Mouse (Mus musculus): ENCODE data around the gene Rpl35.

Rpl35 gene

DNA sequence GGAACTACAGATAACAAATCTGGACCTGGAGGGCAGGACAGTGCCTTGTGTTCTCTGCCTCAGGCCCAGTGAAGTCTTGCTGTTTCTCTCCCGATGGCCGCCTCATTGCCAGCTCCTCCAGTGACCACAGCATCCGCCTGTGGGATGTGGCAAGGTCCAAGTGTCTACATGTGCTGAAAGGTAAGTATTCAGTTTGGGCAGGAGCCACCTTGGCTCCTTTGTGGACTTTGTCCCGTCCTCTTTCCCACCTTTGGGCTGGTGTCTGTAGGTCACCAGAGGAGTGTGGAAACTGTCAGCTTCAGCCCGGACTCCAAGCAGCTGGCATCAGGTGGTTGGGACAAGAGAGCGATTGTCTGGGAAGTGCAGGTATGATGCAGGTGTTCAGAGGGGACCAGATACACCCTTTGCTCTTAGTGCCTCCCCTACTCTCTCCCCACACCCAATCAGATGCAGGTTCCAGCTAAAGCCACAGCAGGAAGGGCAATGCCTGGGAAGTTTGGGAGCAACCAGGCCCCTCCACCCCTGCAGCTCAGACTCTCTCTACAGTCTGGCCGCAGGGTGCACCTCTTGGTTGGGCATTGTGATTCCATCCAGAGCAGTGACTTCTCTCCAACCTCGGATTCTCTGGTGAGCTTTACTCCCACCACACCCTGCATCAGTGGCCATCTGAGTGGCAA, 5.4 kb downstream of the Rpl35 start:
- in situ Hi-C loops (cut with MboI; ENCODE audit: unreplicated experiment in 2 of 2) = loop anchor here (5.0 to 25.0 kb wide), 7 partner anchors 68 to 1638 kb away; partner anchors contain the start of genes Nr6a1 (in 1 of the 2), Olfml2a (in 1 of the 2) and Pdcl (in 1 of the 2)

DNA sequence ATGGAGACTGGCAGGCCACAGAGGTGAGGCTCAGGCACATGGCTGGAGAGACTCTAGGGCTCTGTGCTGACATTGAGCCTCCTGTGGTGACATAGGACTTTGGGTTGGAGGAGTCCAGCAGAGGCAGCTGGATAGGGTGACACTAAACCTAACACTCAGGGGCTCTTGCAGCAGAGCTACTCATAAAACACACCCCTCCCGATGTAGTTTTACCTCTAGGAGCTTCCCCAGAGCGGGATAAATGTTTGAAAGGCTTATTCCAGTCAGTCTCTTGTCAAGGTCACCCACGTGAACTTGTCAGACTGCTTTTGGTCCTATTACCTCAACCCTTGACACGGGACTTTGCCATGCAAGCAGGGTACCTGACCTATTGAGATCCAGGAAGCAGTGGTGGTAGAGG, 6.0 kb downstream of the Rpl35 start:
- in situ Hi-C loops (cut with MboI; ENCODE audit: unreplicated experiment in 2 of 2) = loop anchor here (5.0 to 10.0 kb wide), 6 partner anchors 67 to 345 kb away; partner anchors contain the start of genes Nr6a1 (in 1 of the 2) and Olfml2a (in 1 of the 2)

DNA sequence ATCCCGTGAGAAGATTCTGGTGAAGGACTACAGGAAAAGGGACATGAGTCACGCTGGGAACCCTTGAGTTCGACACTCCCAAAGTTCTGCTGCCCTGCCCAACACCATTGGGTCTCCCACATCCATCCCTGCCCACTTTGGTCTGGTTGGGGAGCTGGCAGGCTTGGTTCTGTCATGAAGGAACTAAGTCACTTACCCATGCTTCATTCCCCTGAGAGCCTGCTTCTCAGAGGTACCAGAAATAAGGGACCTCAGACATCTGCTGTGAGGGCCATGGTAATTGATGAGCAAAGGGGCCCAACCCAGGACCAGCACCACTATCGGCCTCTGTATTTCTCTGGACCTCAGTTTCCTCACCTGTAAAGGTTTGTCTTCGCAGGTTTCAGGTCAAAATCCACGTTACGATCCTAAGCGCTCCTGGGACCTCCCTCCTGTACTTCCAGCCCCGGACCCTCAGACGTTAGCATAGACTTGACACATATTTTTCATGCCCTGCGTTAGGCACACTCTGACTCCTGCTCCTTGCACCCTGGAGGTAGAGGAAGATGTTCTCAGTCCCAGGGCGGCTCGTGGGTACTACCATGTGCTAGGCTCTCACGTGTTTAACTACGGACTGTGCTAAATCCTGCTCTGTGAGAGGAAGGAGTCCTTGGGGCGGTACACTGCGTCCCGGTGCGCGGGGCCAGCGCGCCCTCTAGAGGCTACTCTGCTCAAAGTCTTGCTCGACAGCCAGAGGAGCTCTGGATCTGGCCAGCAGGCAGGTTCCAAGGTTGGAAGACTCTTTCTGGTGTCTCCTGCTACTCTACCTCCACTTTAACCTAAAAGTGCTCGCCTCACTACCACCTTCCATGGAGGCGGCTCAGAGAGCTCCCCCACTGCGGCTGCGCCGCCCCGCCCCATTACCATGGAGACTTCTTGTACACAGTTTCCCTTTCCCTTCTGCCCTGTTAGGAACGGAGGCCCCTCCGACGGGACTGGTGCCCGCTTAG, 7.7 kb downstream of the Rpl35 start, which contains the start of gene Wdr38:
Gene Wdr38 (plus strand): TSS at position 91 of the 989 bp plus-strand sequence.
- in situ Hi-C loops (cut with MboI; ENCODE audit: unreplicated experiment in 2 of 2) = loop anchor here (5.0 to 10.0 kb wide), 6 partner anchors 65 to 343 kb away; partner anchors contain the start of genes Nr6a1 (in 1 of the 2) and Olfml2a (in 1 of the 2)

DNA sequence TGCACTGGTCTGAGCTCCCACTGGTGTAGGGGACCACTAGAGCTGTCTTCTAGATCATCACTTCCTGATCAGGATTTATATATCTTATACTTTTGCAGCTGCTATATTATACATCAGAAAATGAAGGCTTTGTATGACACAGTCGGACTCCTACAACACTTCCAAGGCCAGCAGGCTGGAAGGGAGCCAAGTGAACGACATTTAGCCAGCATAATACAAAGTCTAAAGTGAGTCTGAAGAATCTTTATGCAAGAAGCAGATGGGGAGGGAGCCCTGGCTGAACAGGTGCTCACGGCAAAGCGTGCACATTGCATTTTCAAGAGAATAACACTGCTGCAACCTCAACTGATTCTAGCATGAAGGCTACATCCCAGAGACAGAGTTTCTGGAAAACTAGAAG, 13.0 kb downstream of the Rpl35 start:
- in situ Hi-C loops (cut with MboI; ENCODE audit: unreplicated experiment in 2 of 2) = loop anchor here (10.0 kb wide), 3 partner anchors 198 to 338 kb away; no protein-coding TSS in a partner anchor

DNA sequence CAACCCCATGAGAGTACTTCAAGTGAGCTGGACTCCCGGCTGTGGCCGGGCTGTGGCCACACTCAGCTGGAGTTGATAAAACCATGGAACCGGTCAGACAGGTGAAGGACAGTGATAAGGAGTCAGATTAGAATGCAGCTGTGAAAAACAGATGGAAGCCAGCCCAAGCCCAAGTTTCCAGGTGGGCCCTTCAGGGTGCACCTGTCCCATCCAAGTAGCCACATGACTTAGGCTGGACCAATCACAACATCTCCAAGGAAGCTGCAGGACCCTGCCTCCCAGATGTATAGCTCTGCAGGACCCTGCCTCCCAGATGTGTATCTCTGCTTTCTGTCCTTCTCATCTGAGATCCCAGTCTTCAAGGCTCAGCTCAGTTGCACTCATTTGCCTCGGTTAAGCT, 13.4 kb downstream of the Rpl35 start:
- in situ Hi-C loops (cut with MboI; ENCODE audit: unreplicated experiment in 2 of 2) = loop anchor here (10.0 kb wide), 3 partner anchors 197 to 337 kb away; no protein-coding TSS in a partner anchor

DNA sequence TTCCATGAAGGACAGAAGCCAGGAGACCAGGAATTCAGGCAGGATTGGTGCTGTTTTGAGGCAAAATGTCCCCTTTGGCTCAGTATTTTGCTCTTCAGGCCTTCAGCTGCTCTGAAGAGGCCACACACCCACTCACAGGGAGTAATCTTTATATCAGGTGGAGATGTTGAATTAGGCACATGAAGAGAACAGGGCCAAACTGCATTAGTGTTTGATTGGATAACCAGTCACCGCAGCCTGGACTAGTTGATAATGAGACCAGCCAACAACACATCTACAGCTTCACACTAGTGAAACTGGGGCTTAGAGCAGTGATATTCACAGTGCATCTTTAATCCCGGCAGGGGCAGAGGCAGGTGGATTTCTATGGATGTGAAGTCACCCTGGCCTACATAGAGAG, 16.5 kb downstream of the Rpl35 start:
- in situ Hi-C loops (cut with MboI; ENCODE audit: unreplicated experiment in 2 of 2) = no loop called here

DNA sequence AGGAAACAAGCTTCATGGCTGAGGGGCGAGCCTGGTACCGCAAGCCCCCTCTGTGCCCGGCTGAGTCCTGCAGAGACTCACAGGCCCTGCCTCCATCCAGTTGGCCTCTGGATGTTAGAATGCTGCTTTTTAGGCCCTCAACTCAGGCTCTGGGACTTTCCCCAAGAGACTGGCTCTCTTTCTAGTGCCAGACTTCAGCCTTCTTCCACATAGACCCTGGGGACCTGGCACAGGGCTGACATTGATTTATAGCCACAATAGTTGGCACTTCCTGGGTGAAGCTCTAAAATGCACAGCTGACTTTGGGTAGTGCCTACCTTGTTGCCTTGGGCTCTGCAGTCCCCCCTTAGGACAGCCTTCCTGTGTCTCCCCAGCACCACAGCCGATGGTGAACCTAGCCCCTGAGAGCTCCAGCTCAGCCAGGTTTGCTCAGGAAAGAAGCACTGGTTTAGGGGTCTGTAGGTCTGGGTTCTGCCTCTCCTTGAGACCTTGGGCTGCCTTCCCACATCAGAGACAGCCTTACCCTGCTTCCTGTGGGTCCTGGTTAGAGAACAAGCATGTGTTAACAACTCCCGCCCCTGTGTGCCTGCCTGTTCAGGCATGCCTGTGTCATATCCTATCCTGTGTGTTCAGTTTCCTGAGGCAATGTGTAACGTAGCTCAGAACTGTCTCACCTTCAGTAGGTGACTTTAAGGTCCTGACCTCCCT, 17.5 kb downstream of the Rpl35 start:
- in situ Hi-C loops (cut with MboI; ENCODE audit: unreplicated experiment in 2 of 2) = no loop called here

DNA sequence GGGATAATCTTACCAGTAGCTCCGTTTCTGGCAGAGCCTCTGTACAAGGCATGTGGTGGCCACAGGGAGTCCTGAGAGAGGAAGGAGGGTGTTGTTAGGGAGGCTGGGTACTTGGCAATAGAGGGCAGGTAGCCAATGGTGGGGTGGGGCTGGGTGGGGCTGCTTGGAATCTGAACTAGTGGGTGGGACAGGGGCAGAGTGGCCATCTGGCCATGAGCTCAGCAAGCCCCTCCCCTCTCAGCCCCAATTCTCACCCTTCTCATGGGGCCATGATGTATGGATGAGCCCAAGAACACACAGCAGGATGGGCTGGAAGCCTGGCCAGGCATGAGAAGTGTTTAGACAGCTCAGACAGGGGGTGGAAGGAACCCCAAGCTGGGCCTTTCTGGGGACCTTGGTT, 18.1 kb downstream of the Rpl35 start:
- in situ Hi-C loops (cut with MboI; ENCODE audit: unreplicated experiment in 2 of 2) = no loop called here

DNA sequence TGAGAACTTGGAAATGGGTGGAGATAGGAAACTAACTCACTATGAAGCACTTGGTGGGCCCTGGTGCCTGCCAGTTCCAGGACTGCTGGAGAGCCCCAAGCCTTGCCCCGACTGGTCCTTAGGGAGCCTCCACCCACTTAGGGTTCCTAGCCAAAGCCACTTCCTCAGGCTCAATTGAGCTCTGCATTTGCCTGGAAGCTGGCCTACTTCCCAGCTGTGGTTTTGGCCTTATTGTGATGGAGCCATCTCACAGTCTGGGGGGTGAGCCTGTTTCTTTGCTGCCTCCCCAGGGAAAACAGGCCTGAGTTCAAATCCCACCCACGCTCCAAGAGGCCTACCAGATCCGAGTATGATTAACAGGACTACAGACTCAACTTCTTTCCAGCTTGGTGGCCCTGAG, 18.8 kb downstream of the Rpl35 start:
- in situ Hi-C loops (cut with MboI; ENCODE audit: unreplicated experiment in 2 of 2) = no loop called here

DNA sequence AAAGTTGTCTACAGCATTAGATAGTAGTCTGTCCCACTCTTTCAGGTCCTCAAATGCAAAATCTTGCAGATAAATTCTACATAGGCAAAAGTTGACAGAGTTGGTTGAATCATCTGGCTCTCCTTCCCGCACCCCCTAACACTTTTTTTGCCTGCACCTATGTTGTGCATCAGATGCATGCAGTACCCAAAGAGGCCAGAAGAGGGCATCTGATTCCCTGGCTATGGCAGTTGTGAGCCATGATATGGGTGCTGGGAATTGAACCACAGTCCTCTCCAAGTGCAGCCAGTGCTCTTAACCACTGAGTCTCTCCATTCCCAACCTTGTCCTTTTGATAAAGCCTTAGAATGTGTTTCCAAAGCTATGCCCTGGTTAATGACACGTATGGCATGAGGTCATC, 22.0 kb downstream of the Rpl35 start:
- in situ Hi-C loops (cut with MboI; ENCODE audit: unreplicated experiment in 2 of 2) = no loop called here

DNA sequence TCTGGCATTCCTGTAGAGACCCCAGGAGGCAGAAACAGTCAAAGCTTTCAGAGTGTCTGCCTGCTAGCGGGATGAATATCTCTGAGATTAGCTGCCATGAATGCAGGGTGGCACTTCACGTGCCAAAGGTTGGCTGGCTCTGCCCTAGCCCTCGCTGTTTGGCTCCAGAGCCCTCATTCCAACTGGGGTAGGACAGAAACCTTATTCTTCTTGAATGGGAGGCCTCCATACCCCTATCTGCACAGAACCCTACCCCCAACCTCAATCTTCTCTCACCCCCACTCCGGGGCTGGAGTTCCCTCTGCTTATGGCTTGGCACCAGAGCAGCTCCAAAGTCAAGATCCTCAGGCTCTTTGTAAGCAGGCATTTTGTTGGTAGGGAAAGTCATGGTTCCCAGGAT, 27.6 kb downstream of the Rpl35 start:
- in situ Hi-C loops (cut with MboI; ENCODE audit: unreplicated experiment in 2 of 2) = no loop called here

DNA sequence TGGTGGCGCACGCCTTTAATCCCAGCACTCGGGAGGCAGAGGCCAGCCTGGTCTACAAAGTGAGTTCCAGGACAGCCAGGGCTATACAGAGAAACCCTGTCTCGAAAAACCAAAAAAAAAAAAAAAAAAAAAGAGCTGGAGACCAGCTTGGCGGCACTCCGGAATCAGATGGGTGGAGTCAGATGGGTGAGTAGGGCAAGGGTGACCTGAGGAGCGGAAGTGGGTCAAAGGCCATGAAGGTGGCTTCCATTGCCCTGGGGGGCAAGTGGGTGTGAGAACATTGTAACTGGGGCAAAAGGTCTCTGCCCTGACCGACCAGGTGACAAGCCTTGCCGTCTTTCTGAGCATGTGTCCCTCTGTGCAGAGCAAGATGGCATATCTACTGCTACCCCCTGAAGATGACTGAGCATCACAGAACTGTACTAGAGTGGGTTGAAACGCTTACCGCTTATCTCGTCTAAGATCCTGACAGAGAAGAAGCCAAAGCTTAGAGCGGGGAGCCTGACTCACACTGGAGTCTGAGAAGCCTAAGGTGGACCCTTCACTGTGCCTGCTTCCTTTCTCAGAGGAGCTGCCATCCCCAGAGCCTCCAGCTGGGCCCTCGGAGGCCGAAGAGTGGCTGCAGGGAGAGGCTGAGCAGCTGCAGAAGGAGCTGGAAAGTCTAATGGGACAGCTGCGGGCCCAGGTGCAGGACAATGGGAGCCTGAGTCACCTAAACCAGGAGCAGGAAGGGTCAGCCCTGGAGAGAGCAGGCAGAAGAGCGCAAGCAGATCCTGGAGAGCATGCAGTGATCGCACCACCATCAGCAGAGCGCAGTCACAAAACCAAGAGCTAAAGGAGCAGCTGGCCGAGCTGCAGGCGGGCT, 29.3 kb downstream of the Rpl35 start:
- in situ Hi-C loops (cut with MboI; ENCODE audit: unreplicated experiment in 2 of 2) = no loop called here

DNA sequence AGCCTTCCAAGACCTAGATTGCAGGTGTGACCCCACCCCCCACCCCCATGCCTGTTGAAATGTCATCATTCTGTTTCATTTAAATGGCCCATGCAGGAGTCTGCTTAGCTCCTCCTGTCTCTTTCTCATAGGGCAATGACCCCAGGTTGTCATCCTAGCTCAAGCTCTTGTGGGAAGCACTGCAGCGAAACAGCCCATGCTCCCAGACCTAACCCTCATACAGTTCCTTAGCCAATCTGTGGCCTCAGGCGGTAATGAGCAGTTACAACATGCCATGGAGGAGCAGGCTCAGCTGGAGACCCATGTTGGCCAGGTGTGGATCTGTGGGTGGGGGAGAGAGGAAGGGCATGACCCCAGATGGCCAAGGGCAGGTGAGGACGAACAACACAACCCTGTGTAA, 30.2 kb downstream of the Rpl35 start:
- in situ Hi-C loops (cut with MboI; ENCODE audit: unreplicated experiment in 2 of 2) = no loop called here

DNA sequence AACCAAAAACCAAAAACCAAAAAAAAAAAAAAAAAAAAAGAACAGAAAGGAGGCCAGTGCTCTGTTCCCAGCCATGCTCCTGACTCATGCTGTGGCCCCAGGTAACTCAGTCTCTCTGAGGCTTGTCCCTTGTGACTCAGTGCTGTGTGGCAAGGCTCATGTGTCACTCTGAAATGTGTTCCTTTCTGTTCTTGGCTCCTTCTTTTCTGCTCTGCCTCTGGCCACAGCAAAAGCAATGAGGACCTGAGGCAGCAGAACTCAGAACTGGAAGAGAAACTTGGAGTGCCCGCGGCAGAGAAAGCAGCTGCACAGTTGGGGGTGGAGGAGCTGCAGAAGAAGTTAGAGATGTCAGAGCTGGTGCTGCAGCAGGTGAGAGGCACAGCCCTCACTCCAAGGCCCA, 31.3 kb downstream of the Rpl35 start:
- in situ Hi-C loops (cut with MboI; ENCODE audit: unreplicated experiment in 2 of 2) = no loop called here

DNA sequence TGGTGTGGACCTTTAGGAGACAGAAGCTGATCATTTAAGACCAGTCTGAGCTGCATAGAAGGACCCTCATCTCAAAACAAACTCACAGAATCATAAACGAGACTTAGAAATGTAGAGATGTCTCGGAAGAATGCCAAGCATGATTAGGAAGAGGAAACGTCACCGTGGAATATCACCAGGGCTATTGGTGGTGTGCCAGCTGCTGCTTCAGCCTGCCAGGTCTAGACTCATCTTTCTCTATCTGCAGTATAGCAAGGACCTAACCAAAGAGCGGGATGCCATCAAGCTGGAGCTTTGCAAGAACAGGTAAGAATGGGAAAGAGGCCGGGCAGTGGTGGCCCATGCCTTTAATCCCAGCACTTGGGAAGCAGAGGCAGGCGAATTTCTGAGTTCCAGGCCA, 31.7 kb downstream of the Rpl35 start:
- in situ Hi-C loops (cut with MboI; ENCODE audit: unreplicated experiment in 2 of 2) = no loop called here

DNA sequence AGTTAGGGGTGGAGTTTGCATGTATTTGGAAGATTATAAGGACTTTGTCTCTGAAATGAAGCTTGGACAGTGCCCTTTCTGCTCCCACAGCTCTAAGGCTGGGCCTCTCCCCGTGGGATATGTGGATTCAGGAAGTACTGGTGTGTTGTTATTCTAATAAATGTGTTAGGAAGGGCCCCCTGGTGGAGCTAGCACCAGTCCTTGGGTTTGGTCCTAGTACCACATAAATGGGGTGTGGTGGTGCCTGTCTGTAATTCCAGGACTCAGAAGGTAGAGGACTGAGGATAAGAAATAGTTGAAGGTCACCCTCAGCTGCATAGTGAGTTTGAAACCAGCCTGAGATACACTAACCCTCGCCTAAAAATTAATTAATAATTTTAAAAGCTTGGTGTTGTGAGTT, 32.2 kb downstream of the Rpl35 start:
- in situ Hi-C loops (cut with MboI; ENCODE audit: unreplicated experiment in 2 of 2) = no loop called here

DNA sequence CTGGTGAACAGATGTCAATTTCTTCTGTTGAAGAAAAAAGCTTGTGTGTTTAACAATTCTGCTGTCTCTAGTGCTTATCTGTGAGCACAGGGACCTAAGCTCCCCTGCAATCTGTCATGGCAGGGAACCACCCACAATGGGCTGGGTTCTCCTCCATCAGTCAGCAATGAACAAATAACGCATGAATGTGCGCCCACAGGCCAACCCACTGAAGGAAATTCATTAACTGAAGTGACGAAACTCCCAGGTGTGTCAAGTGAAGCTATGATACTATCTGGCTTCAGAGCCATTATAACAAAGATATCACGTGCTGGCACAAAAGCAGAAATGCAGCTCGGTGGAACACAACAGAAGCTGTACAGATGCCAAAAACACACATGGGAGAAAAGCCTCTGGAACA, 35.4 kb downstream of the Rpl35 start:
- in situ Hi-C loops (cut with MboI; ENCODE audit: unreplicated experiment in 2 of 2) = no loop called here

DNA sequence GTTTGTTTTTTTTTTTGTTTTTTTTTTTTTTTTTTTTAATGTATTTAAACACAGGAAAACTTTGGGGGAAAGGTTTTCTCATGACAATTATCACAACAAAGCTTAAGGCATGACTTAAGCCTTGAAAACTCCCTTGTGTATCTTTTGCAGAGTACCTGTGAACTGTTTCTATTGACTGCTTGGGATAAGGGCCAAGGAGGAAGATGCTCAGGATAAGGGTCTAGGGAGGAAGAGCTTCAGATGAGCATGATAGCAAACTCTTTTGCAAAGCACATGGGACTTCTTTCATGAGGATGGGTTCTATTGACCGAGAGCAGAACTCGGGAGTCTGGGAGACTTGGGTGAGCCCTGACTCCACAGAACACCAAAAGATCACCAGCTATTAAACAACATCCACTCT, 35.8 kb downstream of the Rpl35 start:
- in situ Hi-C loops (cut with MboI; ENCODE audit: unreplicated experiment in 2 of 2) = no loop called here

DNA sequence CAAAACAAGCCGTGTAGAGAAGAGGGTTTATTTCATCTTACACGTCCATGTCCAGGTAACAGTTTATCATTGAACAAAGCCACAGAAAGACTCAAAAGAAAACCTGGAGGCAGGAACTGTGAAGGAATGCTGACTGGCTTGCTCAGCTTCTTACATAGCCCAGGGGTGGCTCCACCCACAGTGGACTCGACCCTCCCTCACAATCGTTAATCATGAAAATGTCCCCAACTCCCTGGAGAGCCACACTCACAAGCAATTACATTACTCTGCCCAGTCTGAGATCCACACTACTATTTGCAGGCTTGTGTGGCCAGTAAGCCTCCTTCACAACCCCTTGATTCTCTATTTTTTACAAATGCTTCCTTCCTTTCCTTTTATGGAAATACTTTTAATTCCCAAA, 41.2 kb downstream of the Rpl35 start:
- in situ Hi-C loops (cut with MboI; ENCODE audit: unreplicated experiment in 2 of 2) = no loop called here

Measured in v-Abl transformed pro-B cells (cell line).